Mouse (Mus musculus): ENCODE results near the gene Golt1a.

- TF ChIP-seq GATA1 (IDR thresholded peaks at IDR 0.05; ENCODE audit: borderline replicate concordance, low read length) (no peak), FLI1 (IDR thresholded peaks at IDR 0.05; ENCODE audit: low read length) (no peak)
These were observed 42.5 kb upstream of the Golt1a start for GRCm38 (mm10) chr1:133267094-133267493.
